Mouse (Mus musculus): ENCODE measurements around the gene Zfp709. TPM values are rescaled to one million over a fixed set of nuclear protein-coding genes. Genes with fewer than 3 reads are reported as not detected.

The Zfp709 gene
- total and polyA plus RNA-seq, 2 experiments from 2014 or later = 3.9 to 6.6 TPM

GRCm38 (mm10) chr8:71906809-71907208 is 25.0 kb downstream of the Zfp709 start:
- ATAC-seq (ENCODE audit: insufficient read depth, low read depth) = no peak
- WGBS = 88% methylated on average over 1 of the region's 1 CpGs

GRCm38 (mm10) chr8:71907798-71908257 is 26.0 kb downstream of the Zfp709 start:
- Histone ChIP-seq H3K4me2 (ENCODE audit: low read depth, low read length) (no peak overlapping the region), H3K4me3 (ENCODE audit: low read depth, low read length) (peak overlapping the region; percentile 83; the same call in 1 of the 2 replicates), H3K9ac (replicated peaks; ENCODE audit: low read depth, low read length) (no peak overlapping the region), H3K27me3 (ENCODE audit: control insufficient read depth, insufficient read depth, low read length) (no peaks in the 10 kb centered on the region), H3K4me1 (ENCODE audit: control insufficient read depth, insufficient read depth) (0 out of 2 replicates have a peak, but pooled peaks cover 4% of the 10 kb centered on the region), H3K27ac (ENCODE audit: low read depth) (peak overlapping the region; percentile 95), H3K9me3 (replicated peaks; ENCODE audit: control insufficient read depth, low read length) (no peaks in the 10 kb centered on the region; the same call in 1 of the 2 replicates), H3K36me3 (replicated peaks; ENCODE audit: control insufficient read depth, insufficient read depth, low read length) (no peaks in the 10 kb centered on the region)
- 93% methylated on average over 5 of the region's 5 CpGs for WGBS
- TF ChIP-seq EP300 (IDR thresholded peaks at IDR 0.05; ENCODE audit: low read depth) (no peak), CTCF (IDR thresholded peaks at IDR 0.05; ENCODE audit: low read depth) (no peak)
- no peak for DNase-seq (ENCODE audit: low spot score)
- ATAC-seq (ENCODE audit: insufficient read depth, low read depth) = no peak

More at GRCm38 (mm10) chr8:71906809-71907208, 25.0 kb downstream of the Zfp709 start:
- Histone ChIP-seq H3K9me3 (replicated peaks; ENCODE audit: control insufficient read depth, low read length) (no peaks in the 10 kb centered on the region; the same call in 1 of the 2 replicates), H3K4me2 (ENCODE audit: low read depth, low read length) (no peak overlapping the region), H3K4me1 (ENCODE audit: control insufficient read depth, insufficient read depth) (0 out of 2 replicates have a peak, but pooled peaks cover 4% of the 10 kb centered on the region), H3K27ac (ENCODE audit: low read depth) (no peak overlapping the region), H3K4me3 (ENCODE audit: low read depth, low read length) (no peak overlapping the region), H3K9ac (replicated peaks; ENCODE audit: low read depth, low read length) (no peak overlapping the region), H3K36me3 (replicated peaks; ENCODE audit: control insufficient read depth, insufficient read depth, low read length) (no peaks in the 10 kb centered on the region), H3K27me3 (ENCODE audit: control insufficient read depth, insufficient read depth, low read length) (no peaks in the 10 kb centered on the region)
- no peak for TF ChIP-seq EP300 (IDR thresholded peaks at IDR 0.05; ENCODE audit: low read depth)
- TF ChIP-seq CTCF (IDR thresholded peaks at IDR 0.05; ENCODE audit: low read depth) = no peak
- no peak for DNase-seq (ENCODE audit: low spot score)

- Histone ChIP-seq H3K4me1 (ENCODE audit: control insufficient read depth, insufficient read depth) (0 out of 2 replicates have a peak, but pooled peaks cover 4% of the 10 kb centered on the region), H3K9ac (replicated peaks; ENCODE audit: low read depth, low read length) (peak within 1 kb of the TSS; percentile 82), H3K36me3 (replicated peaks; ENCODE audit: control insufficient read depth, insufficient read depth, low read length) (peaks cover under 1% of the 10 kb centered on the region; the same call in 1 of the 2 replicates), H3K27me3 (ENCODE audit: control insufficient read depth, insufficient read depth, low read length) (no peaks in the 10 kb centered on the region), H3K27ac (ENCODE audit: low read depth) (peak within 1 kb of the TSS; percentile 95), H3K9me3 (replicated peaks; ENCODE audit: control insufficient read depth, low read length) (no peaks in the 10 kb centered on the region; the same call in 1 of the 2 replicates), H3K4me3 (ENCODE audit: low read depth, low read length) (peak within 1 kb of the TSS; percentile 83), H3K4me2 (ENCODE audit: low read depth, low read length) (peak within 1 kb of the TSS; percentile 64)
- TF ChIP-seq EP300 (IDR thresholded peaks at IDR 0.05; ENCODE audit: low read depth) = no peak
- peak; percentile 62 for TF ChIP-seq CTCF (IDR thresholded peaks at IDR 0.05; ENCODE audit: low read depth)
- 5% methylated on average over 47 of the region's 47 CpGs for WGBS
- DNase-seq (ENCODE audit: low spot score) (peak; percentile 81), ATAC-seq (ENCODE audit: insufficient read depth, low read depth) (peak; percentile 95)
These were observed 26.8 kb downstream of the Zfp709 start, which contains the start of the genes Zfp882 and Zfp617 for GRCm38 (mm10) chr8:71908309-71909261. Gene Zfp882, plus strand, starts transcription at chr8:71908608. Gene Zfp617, plus strand, starts transcription at chr8:71908635.

- Histone ChIP-seq H3K9me3 (replicated peaks; ENCODE audit: control insufficient read depth, low read length) (no peaks in the 10 kb centered on the region; the same call in 1 of the 2 replicates), H3K36me3 (replicated peaks; ENCODE audit: control insufficient read depth, insufficient read depth, low read length) (peaks cover 13% of the 10 kb centered on the region), H3K9ac (replicated peaks; ENCODE audit: low read depth, low read length) (no peak overlapping the region), H3K27me3 (ENCODE audit: control insufficient read depth, insufficient read depth, low read length) (no peaks in the 10 kb centered on the region), H3K4me3 (ENCODE audit: low read depth, low read length) (no peak overlapping the region), H3K4me1 (ENCODE audit: control insufficient read depth, insufficient read depth) (0 out of 2 replicates have a peak, but pooled peaks cover 4% of the 10 kb centered on the region), H3K27ac (ENCODE audit: low read depth) (no peak overlapping the region), H3K4me2 (ENCODE audit: low read depth, low read length) (no peak overlapping the region)
- TF ChIP-seq CTCF (IDR thresholded peaks at IDR 0.05; ENCODE audit: low read depth) (no peak), EP300 (IDR thresholded peaks at IDR 0.05; ENCODE audit: low read depth) (no peak)
- WGBS = 79% methylated on average over 2 of the region's 2 CpGs
- no peak for ATAC-seq (ENCODE audit: insufficient read depth, low read depth)
- no peak for DNase-seq (ENCODE audit: low spot score)
These were observed 30.5 kb downstream of the Zfp709 start for GRCm38 (mm10) chr8:71912286-71912685.

GRCm38 (mm10) chr8:71922567-71923401 is 41.0 kb downstream of the Zfp709 start:
- TF ChIP-seq EP300 (IDR thresholded peaks at IDR 0.05; ENCODE audit: low read depth) (0 out of 2 replicates have a peak, but pooled peaks have one; percentile 1), CTCF (IDR thresholded peaks at IDR 0.05; ENCODE audit: low read depth) (no peak)
- H3K4me2 ChIP-seq (ENCODE audit: low read depth, low read length) = peak overlapping the region; percentile 74
- H3K27me3 ChIP-seq (ENCODE audit: control insufficient read depth, insufficient read depth, low read length) = no peaks in the 10 kb centered on the region
- peak overlapping the region; percentile 89 for H3K9ac ChIP-seq (replicated peaks; ENCODE audit: low read depth, low read length)
- under 1% methylated on average over 55 of the region's 57 CpGs for WGBS
- 0 out of 2 replicates have a peak, but pooled peaks cover 3% of the 10 kb centered on the region for H3K4me1 ChIP-seq (ENCODE audit: control insufficient read depth, insufficient read depth)
- ATAC-seq (ENCODE audit: insufficient read depth, low read depth) (peak; percentile 100), DNase-seq (ENCODE audit: low spot score) (peak; percentile 97)
- peak overlapping the region; percentile 94 for H3K4me3 ChIP-seq (ENCODE audit: low read depth, low read length)
- no peaks in the 10 kb centered on the region for H3K9me3 ChIP-seq (replicated peaks; ENCODE audit: control insufficient read depth, low read length)
- H3K27ac ChIP-seq (ENCODE audit: low read depth) = peak overlapping the region; percentile 99
- H3K36me3 ChIP-seq (replicated peaks; ENCODE audit: control insufficient read depth, insufficient read depth, low read length) = 0 out of 2 replicates have a peak, but pooled peaks cover 5% of the 10 kb centered on the region

Measured in heart, postnatal 0 days (tissue).